Mouse (Mus musculus) brain, embryonic 14.5 days (tissue): ENCODE measurements at regions not wholly inside any gene's neighbourhood (a gene's known extent, or its start where the extent isn't known, plus 50 kb on each side); places are given as distances from the start of the nearest gene placed in this dataset.

Experiments
- CTCF ChIP-seq: fragments of 200-500 bp; IDR thresholded peaks from 2 replicates; pipeline ENCODE4 v1.5.1; 2012; ENCODE audit warnings: inconsistent platforms, mild to moderate bottlenecking, moderate library complexity, borderline replicate concordance; ENCODE audit not compliant: insufficient read depth, insufficient read length; ENCODE audit errors: extremely low read depth
- POLR2A ChIP-seq: fragments of 200-500 bp; IDR thresholded peaks from 2 replicates; pipeline ENCODE4 v1.6.1; 2012; ENCODE audit warnings: mild to moderate bottlenecking, inconsistent platforms, borderline replicate concordance; ENCODE audit not compliant: poor library complexity, insufficient read depth, insufficient read length, severe bottlenecking; ENCODE audit errors: extremely low read depth

DNA sequence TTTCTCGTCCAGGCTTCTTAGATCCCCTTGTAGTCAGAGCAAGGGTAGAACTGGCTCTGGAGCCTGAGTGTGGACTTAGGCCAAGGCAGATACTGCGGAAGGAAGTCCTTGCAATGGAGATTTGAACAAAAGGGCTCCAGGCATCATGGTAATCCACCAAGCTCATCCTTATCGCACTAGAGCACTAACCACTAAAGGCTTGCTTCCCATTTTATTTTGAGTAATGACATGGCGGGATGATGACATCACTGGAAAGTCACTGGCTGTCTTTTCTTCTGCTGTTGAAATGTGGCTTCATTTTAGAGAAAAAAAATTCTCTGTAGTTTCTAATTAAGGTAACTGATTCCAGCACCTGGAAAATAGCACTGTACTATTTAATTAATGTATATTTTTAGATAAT lies 137.4 kb upstream of the Cnr1 start:
- TF ChIP-seq CTCF (no peak), POLR2A (no peak)
